Mouse (Mus musculus): ENCODE data around the gene Xpr1.
A peak's percentile ranks its signal among the peaks of the same experiment; 100 is the strongest.

Gene Xpr1

DNA sequence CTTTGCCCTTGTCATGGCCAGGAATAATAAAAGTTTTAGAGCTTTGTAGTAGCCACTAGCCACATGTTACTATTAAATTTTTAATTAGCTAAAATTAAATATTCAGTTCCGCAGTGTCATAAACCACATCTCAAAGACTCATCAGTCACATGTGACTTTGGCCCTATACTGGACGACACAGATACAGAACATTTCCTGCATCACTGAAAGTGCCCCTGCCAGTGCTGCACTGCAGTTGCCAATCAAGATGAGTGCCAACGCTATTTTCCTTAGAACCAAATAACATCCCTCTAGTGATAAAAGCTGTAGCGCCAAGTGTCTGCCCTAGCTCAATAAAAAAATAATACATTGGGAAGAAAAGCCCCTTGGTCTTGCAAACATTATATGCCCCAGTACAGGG is 17.2 kb downstream of the Xpr1 start:
- DNase-seq = no peak

DNA sequence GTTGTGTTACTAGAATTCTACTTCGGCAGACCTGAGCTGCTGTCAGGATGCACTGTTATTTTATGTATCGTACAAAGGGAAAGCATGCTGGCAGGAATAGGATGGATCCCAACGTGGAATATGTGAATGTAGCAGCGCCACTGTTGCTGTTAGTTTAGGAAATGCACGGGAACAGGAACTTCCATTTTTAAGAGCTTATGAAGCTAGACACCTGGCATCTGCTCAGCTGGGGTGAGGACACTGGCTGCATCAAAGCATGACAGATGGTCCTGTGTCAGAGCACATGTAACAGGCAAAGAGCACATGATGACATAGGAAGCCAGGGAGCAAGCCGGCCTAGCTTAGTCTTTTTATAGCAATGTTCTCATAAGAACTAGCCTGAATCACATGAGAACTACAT is 22.4 kb downstream of the Xpr1 start:
- peak; percentile 41 to 58 for DNase-seq

DNA sequence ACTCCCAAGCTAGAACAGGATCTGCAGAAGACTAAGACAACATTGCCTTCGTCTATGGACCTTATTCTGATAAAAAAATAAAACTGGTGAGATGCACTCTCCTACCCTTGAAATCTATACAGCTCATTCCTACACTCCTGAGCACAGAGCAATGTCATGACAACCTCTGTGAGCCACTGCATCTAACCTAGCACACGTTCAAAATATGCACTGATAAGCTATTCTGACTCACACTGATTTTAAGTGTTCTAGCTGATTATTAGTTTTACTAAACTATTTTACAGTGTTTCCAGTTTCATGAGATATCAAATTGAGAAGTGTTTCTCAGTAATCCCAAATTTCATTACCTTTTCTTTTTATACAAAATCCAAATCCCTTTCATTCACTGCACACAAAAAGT is 23.2 kb downstream of the Xpr1 start:
- DNase-seq = no peak

DNA sequence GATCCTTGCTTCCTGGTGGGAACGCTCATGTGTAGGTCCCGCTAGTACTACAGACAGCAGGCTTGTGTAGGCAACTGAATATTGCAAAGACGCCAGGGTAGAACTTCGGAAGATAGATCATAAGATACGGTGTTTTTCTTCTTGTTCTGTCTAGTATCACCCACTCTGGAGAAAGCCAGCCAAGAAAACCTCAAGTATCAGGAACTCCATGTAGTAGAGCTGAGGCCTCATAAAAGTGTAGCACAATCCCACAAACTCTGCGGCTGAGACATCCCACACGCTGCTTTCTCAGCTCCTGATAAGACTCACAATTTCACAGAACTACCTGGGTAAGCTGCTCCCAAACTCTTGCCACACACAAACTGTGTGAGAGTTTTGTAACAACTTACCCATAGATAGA is 24.4 kb downstream of the Xpr1 start:
- no peak for DNase-seq

DNA sequence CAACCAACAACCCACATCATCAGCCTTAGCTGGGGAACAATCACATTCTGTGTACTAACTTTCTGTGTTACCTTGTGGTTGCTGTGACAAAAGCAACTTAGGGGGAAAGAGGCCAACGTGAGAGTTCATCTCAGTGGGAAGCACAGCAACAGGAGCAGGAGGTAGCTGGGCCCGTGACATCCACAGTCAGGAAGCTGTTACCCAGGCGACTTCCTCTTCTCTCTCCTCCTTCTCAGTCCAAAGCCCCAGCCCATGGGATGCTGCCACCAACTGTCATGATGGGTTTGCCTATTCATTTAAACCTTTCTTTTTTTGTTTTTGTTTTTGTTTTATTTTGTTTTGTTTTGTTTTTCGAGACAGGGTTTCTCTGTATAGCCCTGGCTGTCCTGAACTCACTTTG is 25.7 kb downstream of the Xpr1 start:
- no peak for DNase-seq

DNA sequence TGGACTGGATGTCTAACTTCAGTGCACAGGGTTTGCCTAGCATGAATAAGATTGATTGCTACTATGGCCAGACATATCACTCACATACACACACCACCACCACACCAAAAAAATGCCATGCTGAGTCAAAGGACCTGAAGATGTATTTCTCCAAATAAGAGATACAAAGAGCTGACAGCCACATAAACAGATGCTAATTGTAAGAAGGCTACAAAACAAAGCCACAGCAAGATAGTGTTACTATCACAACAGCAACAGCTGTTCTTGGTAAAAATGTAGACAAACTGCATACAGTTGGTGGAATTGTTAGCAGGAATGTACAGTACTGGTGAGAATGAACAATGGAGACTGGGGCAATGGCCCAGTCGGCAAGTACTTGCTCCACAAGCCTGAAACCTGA is 28.8 kb downstream of the Xpr1 start:
- no peak for DNase-seq

DNA sequence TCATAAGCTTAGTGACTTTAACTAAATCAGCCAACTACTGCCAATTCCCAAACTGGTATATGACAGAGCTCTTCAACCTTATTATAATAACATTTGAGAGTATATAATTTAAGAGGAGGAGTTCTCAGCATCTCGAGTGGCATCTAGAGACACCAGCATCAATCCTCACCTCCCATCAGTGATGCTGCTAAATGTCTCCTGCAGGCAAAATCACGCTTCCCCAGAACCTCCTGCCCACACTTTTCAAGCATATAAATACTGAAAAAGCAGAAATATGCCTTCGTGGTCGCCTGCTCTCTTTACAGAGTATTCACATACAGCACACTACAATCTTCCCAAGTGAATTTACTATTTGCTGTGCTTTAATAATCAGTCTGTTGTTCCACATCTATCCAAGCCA is 30.7 kb downstream of the Xpr1 start:
- no peak for DNase-seq

DNA sequence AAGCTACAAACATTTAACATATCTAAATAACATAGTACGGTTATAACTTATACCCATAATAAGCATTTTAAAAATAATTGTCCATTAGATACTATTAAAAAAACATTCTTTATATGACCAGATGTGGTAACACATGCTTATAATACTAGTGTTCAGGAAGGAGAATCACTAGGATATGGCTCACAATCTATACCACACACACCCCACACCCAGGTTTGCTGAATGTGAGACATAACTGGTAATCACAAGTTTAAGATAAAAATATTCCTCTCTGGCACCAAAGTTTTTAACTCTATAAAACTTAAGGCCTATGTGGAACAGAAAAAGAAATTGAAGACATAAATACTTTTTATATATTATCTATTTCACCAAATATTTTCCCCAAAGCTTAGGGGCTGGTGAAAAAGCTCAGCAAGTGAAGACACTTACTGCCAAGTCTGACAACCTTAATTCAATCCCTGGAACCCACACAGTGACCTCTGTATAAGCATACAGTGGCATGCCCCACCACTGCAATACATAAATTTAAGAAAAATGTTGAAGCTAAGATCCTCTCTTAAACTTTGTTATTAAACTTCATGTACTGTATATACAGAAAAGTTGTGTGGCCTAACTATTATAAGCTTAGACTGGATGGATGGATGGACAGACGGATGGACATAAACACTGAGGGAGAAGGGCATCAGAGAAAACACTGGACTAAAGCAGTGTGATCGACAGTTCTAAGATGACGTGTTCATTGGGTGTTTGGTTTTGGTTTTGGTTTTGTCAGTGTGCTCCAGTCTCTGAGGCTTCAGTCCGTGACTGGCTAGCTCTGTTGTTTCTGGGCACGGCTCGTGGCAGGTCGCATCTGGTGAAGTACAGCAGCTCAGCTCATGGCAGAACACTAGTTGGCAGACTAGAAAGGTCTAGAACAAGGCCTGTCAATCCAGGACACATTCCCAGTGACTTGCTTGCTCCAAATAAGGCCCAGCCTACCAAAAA is 33.6 kb downstream of the Xpr1 start:
- no peak for DNase-seq

DNA sequence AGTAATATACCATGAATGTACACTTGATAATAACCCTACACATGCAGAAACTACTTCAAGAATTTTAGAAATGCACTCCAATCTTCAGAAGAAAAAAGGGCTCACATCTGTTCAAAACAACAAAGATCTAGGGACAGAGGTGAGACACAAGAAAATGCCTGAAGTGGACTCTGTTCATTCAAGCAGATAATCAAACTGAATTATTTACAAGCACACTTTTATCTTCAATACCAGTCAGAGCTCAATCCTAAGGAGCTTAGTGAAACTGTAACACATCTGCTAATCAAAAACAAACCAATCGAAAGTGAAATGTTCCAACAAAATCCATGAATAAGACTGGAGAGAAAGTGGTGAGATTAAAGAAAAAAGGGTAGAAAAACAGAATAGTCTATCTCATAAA is 35.3 kb downstream of the Xpr1 start:
- DNase-seq = no peak

DNA sequence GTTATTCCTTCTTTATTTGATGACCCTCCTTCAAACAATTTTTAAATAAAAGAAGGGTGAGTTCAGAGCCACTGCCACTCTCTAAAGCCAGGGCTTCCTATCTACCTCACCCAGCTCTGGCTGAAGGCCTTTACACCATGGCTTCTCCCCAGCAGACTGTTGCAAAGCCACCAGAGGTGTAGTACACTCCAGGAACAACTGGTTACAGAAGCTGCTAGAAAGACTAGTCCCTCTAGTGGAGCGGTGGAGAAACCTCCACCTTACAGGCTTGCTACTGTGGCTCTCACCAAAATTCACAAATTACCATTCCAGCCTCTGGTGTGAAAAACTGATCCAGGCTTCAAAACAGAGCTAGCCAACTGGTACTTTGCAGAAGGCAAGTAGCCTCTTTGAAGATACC is 37.9 kb downstream of the Xpr1 start:
- DNase-seq = no peak

DNA sequence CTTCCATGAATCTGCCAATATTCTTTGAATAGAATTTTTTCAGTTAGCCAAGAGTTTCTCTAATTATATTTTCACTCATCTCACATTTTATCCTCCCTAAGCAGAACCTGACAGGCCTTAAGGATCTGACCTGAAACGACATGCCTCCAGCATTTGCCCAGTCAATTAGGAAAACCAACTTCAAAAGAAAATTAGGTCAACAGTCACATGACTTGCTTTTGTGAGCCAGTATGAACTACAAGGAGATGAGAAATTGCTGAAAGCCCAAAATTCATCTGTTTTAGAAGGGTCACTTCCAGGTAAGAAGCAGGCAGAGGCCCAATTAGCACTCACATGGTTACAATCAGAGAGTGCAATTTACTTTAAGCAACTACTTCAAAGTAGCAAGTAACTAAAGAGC is 44.4 kb downstream of the Xpr1 start:
- DNase-seq = no peak

DNA sequence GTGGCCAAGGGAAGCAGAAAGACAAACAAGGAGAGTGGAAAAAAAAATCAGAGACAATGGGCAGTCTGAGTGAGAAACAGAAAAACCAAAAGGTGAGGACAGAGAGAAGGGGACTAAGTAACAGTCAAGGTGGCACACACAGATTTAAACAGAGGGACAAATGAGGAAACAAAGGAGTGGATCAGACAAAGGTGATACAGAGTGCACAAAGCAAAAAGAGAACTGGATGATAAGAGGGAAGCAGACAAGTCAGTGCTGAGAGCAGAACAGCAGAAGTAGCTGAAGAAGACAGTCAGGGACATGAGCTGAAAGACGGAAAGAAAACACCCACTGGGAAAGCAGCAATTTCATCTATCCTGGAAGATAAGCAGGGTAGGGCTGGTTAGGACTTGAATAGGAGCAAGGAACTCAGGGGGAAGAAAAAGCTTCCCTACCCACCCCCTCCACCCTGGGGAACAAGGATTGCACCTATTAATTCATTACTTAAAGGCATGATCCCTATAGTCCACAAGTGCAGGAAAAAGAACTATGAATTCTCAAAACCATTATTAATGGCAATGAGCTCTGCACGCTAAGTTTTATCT is 47.0 kb downstream of the Xpr1 start:
- DNase-seq = no peak

DNA sequence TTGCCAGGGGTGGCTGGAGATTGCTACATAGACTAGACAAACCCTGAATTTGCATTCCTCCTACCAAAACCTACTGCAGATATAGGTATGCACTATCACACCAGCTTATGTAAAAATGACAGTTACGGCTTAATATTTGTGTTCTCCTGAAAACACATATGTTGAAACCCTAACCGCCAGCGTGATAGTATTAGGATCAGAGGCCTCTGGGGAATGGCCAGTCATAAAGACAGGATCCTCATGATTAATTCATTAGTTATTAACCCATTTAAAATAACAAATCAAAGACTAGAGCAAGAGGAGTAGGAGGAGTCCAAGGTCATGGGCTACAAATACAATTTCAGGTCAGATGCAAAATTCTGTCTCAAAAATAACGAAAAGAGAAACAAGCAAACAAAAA is 50.8 kb downstream of the Xpr1 start:
- DNase-seq = no peak

DNA sequence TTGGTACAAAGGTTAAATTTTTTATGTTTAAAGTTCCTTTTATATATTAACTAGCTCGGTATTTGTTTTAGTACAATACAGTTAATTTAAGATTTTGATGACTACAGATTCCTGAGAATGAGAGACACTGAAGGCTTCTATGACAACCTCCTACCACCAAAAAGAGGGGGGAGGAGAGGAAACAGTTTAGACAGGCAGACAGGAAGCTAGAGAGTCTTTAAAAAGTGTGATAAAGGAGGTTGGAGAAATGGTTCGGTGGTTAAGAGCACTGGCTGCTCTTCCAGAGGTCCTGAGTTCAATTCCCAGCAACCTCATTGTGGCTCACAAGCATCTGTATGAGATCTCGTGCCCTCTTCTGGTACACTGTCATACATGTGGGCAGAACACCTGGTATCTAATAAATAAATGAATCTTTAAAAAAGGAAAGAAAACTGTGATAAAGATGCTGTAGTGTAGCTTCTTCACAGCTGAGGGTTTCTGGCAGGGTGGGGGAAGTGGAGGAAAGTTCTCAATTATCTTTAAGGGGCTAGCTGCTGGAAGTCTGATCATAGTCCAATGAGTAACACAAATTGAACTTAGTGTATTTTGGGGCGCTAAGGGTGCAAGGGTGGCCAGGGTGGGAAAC is 55.6 kb downstream of the Xpr1 start:
- DNase-seq = no peak

DNA sequence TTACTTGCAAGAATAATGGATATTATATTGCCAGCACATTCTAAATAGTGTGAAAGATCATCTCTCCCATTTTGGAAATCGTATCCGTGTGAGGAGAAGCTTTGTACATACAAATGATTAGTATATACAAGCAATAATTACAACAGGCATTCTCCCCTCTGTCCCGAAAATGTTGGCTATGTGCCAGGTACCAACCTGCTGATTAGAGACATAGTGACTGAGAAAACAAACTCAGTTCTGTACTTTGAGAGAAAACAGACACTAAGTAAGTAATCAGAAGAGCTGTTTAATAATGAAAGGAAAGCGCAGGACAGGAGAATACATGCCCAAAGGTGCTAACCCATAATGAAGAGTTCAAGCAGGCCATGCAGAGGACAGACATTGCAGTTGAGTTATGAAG is 64.1 kb downstream of the Xpr1 start:
- no peak for DNase-seq

DNA sequence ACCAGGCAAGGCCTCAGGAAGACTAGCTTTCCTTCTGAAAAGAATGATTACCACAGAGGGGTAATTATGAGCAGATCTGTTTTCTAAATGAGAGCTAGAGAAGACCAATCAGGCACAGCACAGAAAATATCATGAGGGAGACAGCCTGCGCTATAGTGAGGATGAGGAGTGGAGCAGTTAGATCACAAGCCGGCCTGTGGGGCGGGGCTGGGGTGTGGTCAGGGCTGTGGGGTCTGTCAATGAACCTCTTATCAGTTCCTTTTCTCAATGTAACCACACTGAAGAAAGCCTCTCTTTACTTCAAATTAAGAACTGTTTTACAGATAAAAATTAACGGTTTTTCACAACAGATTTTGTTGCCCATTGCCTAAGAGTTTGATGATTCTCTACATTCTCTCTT is 65.7 kb downstream of the Xpr1 start:
- DNase-seq = no peak

DNA sequence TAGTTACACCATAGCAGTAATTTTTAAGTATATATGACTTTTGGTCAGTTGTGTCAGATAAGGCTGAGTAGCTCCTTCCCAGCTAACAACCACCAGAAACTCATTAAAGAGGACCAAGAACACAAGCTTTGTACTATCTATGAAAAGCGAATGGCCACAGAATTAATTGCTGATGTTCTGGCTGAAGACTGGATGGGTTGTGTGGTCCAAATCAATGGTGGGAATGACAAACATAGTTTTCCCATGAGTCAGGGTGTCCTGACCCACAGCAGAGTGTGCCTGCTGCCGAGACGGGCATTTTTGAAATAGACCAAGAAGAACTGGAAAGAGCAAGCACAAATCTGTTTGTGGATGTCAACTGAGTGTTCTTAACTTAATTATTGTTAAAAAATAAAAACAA is 68.7 kb downstream of the Xpr1 start:
- DNase-seq = no peak

DNA sequence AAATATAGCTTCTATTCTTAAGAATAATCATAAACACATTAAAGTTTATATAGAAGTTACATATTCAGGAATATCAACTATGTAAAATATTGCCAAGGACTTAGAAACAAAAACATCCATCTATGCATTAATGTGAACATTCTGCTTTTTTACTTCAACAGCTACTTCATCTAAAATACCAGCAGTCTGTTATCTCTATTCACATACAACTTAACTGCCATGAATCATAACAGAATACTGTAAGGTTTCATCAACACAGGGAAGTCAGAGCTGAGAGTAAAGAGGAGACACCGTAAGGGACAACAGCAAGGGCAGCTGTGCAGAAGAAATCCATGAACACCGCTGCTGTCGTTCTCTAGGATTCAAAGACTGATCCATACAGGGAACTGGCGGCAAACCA is 69.9 kb downstream of the Xpr1 start:
- DNase-seq = no peak

DNA sequence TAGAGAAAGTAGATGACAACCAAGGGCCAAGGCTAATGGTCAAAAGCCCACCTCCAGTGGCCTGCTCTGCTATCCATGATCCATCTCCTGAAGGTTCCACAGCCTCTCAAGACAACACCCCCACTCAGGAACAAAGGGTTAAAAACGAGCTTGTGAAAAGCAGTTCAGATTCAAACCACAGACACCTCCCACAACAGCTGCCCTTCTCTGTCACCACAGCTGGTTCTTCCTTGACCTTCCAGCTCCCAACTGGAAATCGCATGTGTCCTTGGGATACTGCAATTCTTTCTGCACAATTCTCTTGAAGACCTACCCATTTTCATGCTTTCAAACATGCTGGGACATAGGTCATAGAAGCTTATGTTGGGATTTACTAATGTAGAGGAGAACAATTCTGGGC is 73.2 kb downstream of the Xpr1 start:
- no peak for DNase-seq

DNA sequence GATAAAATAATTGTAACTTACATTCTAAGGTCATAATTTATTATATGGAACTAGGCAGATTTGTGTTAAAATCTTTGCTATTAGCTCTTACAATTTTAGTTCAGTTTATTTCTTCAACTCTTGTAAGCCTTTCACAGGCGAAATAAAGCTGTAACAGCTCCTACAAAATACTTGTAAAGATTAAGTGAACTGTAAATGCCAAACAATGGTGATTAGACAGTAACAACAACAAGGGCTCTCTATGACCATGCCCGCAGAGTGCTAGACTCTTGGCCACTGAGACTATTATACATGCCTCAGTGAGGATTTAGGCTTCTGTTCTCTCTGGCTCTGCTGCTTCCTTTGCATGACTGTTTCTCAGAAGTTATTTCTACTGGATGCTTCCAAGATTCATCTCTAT is 77.6 kb downstream of the Xpr1 start:
- DNase-seq = no peak

DNA sequence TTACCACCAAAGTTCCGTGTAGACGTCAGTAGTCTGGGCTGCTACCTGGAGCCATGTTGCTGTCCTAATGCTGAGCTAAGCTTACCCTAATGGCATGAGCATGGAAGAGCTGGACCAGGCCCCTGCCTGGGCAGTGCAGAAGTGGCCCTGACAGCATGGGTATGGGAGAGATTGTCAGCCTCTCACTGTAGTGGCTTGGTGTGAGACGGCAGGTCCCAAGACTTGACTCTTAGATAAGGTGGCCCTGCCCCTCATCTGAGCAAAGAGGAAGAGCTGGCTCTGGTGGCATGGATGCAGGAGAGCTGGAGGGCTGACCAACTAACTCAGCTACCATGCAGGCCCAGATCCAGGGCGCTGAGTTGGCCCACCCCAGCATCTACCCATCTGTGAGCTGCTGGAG is 79.9 kb downstream of the Xpr1 start:
- DNase-seq = no peak

DNA sequence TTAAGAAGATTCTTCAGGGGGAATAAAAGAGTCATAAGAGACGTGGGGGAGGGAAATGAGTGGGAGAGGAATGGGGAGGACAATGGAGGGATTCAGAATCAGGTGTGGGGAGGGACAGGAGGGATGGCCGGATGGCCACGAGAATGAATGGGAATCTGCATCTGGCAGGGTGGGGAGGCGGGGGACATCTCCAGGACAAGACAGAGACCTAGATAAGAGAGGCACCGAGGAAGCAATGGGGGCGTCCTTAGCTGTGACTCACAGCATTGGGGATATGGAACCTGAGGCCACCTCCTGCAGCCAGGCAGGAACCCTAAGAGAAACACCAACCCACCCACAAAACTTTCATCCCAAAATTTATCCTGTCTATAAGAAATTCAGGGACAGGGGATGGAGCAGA is 81.3 kb downstream of the Xpr1 start:
- no peak for DNase-seq

DNA sequence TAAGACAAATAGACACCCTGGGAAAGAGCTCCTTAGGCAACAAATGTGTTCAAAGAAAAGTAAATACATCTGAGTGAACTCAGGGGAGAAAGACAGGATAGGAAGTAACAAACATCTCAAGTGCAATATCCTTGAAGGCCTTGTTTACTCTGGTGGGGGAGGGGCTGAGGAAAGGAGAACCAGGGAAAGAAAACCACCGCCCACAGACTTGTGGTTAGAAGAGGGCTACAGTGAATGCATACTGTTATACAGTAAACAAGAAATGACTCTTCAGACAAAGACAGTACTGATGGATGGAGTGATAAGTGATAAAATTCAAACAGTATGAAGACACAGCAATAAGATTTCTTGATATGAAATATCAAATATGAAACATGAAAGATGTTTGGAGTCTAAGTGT is 95.0 kb downstream of the Xpr1 start:
- DNase-seq = peak; percentile 4 to 12
